Mouse (Mus musculus): ENCODE results near the gene Pigc.

DNA sequence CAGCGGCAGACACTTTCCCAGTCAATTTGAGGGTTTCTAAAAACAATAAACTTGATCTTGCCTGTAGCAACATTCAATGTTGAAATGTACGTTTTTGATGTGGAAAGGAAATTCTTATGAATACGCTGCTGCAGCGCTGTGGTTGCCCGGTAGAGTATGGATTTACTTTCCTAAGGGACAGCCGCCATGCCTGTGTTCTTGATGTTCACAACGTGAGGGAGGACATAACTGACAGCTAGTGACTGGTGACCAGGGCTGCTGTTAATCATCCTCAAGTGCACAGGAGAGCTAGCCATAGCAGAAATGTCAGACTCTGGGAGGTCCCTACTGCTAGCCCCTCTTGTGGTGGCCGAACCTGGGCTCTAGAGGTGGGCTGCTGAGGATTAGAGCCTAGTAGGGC lies 40.1 kb downstream of the Pigc start:
- TF ChIP-seq POLR2A (IDR thresholded peaks at IDR 0.05; ENCODE audit: borderline replicate concordance, extremely low read depth, low read depth, low read length), result no peak
- no peak for TF ChIP-seq CTCF (IDR thresholded peaks at IDR 0.05; ENCODE audit: insufficient read depth, low read length)

Data from lung, adult 2 months (tissue).